Mouse (Mus musculus): ENCODE measurements around the gene Depp1.

GRCm38 (mm10) chr6:116639663-116640062 lies 10.7 kb upstream of the Depp1 start:
- TF ChIP-seq POLR2A (IDR thresholded peaks at IDR 0.05; ENCODE audit: extremely low read depth, insufficient read depth, low read length) (no peak), CTCF (IDR thresholded peaks at IDR 0.05; ENCODE audit: low read depth, low read length) (no peak)

Measured in liver, adult 2 months (tissue).